Mouse (Mus musculus) layer of hippocampus, postnatal 36 days (tissue): ENCODE results near the gene Prdm15. TPM values are rescaled to one million over a fixed set of nuclear protein-coding genes. Genes with fewer than 3 reads are reported as not detected.

Experiments used
- DNase-seq, 2 experiments: peaks; one replicate each; pipeline ENCODE4 v3.0.0; 2022
- total RNA-seq, 2 experiments: library from RNA; stranded (reverse); gene quantifications; 2 replicates each; pipeline ENCODE4 v1.2.3; 2021

The Prdm15 gene
- total RNA-seq, 2 experiments from 2014 or later, result 26.9 to 29.1 TPM

DNA sequence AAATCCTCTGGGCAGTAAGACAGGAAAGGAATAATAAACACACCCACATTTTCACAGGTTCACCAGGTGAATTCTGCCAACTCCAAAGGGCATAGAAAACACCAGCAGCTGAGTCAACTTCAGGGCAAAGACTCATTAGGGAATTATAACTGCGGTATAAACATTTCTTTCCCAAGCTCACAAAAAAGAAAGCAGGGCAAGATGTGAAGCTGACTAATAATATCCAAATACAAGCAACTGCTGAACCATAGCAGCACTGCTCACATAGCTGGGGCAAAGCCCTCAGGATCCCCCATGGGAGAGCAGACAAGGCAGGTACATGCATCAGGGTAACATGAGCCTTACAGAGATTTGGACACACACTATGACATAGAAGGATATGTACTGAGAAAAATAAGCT is 34.2 kb downstream of the Prdm15 start:
- DNase-seq, result no peak

DNA sequence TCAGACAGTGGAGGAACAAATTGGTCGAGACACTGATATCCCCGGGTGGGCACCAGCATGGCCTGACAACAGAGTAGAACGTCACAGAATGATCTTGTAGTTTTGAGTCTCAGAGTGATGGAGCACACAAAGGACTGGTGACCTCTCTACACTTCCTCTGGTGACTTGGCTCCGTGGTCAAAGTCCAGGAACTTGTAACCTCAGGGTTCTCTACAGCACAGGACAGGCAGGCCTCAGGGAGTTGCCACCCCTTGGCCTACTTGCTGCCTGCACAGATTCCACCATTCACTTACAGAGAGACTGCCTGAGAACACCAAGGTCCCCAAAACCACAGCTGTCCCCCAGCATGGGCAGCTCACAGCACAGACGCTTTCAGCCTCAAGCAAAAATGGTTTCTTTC is 36.4 kb downstream of the Prdm15 start:
- no peak for DNase-seq

DNA sequence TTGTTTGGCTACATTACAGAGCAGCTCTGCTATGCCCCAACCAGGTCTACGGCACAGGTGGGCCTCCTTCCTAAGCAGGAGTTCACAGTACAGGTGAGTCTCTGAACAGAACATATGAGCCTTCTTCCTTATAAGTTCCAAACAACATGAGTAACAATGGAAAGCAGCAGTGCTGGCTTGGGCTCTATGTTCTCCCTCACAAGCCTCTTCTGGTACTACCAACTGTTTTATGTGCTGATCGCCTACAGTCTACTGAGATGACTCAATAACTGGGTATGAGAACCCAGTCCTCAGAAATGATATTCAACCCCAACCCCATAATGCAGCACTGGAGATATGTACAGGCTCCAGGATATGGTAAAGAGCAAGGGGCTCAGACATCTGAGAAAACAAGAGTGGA is 37.6 kb downstream of the Prdm15 start:
- DNase-seq, result no peak

DNA sequence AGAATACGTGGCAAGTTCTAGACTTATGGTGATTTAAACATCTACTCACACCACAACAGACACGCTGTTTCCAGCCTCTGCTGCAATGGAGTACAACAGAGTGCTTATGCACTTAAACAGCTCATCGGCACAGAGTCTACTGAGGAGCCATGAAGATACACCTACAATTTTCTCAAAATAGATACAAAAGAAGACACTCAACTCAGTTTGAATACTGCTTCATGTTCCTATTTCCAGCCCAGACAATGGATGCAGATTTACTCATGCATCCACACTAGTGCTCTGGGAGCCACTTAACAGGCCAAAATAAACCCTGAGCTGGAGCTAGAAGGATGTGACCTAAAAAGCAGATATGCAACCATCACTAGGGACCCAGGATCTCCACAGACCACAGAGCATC is 42.8 kb downstream of the Prdm15 start:
- DNase-seq, result no peak

DNA sequence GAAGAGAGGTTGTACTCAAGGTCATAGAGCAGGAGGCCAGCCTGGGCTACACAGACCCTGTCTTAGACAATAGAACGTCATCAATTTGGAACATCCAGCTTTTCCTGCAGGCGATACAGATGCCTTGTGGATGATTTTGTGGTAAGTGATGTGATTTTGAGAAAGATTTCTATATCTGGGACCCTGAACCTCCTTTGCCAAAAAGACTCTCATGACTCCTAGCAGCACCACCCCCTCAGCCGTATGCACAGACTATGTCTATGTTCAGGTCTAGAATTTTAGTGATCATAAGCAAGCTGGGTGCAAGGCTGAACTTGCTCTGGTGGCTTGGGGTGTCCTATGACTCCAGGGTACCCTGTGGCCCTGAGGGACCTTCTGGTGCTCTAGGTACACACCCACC is 46.0 kb downstream of the Prdm15 start:
- no peak for DNase-seq

DNA sequence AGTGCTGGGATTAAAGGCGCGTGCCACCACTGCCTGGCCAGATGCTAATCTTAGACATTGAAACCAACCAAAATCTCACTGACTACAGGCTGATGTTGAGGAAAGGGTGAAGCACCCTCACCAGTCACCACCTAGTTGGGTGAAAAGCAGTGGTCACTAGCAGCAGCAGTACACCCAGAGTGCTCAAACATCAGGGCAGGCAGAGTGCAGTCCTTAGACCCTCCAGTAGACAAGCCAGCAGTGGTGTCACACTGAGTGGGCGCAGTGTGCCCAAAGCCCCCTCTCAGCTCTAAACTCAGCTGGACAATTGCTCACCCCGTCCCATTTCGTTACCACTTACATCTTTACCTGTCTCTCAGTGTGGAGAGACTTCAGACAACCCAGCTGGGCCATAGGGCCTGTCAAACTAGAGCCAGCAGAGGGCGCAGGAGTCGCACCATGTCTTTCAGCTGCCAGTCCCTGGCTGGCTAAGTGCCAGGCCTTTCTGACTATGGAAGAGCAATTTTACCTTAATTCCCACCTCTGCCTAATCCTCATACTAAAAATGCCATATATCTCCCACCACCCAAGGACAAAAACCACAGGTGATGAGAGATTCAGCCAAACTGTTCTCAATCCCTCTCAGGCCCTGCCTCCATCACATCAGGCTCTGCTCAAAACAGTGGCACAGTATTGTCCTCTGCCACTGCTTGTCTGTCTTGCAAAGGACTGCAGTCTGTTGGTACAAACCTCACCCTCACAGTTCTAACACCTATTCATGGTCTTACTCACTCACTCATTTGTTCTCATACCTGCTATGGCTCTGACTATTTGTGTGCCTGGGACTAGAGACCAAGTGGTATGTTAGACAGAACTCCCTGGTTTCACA is 46.7 kb downstream of the Prdm15 start:
- peak; percentile 73 for DNase-seq

DNA sequence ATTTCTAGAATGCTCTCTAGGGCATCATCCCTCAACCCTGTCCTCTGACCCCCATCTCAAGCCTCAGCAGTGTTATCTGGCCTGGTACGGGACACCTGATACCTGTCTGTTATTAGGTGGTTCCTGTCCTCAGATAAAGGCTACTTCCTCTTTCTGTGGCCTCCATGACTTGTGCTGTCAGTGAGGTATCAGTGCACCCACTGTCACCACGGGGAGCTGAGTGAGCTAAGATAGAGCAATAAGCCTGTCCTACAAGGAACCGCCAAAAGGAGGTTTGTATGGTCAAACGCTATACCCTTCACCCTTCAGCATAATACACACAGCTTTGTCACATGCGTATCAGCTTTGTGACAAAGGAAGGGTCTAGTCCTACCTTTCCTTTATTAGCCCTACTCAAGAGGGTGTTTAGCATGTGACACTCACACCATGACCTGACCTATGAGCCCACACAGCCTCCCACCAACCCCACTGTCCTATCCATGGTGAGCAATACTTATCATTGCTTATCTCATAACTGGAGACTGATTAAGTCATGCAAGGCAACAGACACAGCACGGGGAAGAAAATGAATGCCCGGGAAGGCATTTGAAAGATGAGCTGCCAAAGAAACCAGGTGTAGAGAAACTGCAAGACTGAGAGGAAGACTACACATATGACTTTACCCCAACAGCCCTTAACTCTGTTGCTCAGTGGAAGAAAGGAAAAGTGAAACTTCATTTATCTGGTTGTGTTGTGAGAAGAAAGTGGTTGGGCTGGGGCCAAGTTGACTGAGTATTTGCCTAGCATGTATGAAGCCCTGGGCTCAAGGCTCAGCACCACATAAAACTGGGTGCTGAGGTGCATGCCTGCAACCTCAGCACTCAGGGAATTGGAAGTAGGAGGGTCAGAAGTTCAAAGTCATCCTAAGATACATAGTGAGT is 53.4 kb downstream of the Prdm15 start:
- no peak for DNase-seq

DNA sequence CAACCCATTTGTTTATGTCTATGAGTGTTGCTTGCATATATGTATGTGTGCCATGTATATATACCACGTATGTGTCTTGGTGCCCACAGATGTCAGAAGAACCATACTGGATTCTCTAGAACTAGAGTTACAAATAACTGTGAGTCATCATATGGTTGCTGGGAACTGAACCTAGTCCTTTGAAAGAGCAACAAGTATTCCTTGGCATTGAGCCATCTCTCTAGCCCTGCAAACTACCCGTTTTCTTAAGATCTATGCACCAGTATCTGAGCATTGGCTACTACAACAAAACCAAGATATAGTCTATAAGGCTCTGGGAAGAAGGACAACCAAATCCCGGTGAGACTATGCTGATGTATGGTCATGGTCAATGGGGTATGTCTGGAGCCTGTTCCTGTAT is 54.4 kb downstream of the Prdm15 start:
- no peak for DNase-seq

DNA sequence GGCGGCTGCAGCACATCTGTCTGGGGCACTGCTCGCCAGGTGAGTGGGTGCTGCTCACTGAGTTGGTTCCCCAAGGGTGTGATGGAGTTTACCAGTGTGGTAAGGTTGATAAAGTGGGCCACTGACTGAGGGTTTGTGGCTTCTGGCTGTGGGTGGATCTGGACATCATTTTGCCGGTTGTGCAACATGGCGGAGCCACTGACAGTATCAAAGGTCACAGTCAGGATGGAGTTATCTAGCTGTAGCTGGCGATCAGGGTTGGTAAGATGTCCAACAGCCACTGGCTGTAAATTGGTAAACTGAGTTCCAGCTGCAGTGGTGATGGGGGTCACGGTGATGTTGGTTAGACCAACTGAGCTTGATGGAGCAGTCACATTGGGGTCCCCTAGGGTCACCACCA is 57.4 kb downstream of the Prdm15 start:
- DNase-seq, result no peak

DNA sequence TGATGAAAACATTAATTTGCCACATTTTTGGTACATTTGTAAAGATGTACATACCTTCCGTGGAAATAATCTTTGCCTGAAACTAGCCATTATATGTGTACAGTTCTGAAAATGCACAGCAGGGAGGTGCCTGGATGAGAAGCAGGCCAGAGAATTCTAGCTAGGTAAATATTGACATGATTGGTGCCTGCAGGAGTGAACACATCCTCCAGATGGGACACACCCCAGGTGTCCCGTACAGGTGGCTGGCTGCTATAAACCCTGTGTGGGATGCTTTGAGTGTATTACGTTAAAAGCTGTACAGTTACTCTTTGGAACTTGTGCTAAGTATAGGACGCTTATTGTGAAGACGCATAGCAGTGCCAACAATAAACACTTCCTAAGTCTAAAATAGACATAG is 68.6 kb downstream of the Prdm15 start:
- no peak for DNase-seq

DNA sequence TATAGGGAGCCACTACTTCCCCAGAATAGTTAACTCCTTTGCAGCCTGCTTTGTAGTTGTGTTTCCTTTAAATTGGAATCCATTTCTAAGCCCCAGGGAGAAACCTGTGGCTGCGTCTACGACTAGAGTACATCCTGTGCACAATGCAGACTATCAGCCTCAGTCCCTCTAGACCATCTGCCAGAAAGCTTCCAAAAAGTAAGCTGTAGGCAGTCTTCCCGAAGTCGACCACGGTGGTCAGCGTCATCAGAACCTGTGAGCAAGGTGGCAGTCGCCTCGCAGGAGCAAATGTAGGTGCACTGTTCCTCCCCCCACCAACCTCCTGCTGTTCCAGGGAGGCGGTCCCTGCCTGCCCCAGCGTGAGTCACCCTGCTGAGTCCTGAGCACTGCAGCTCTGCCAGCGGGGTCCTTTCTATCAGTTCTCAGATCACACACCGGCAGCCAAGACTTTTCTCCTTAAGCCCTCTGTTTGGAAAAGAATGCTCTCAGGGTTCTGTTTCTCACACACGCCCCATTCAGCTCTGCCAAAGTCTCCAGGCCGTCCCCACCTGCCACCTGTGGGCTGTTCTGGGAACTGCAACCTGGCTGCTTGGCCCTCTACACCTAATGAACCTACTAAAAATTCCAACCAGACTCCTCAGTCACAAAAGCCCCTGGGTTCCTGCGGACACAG is 73.2 kb downstream of the Prdm15 start:
- DNase-seq, result peak; percentile 78 to 81

DNA sequence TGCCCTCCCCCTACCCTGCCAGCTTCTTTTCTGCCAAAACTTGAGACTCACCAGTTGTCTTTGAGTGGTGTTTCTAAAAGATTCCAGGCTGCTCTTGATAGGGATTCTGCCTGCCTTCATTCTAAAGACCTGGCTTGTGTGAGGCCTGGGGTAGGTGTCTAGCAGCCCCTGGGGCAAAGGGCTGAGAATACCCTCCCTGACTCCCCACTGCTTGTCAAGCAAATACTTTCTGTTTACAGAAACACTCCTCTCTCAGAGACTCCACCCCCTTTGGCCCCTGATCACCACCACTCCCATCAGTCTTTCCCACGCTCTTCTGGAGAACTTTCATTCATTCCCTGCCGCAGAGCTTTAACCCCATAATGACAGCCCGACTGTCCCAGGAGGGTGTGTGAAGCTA is 85.1 kb downstream of the Prdm15 start:
- no peak for DNase-seq

DNA sequence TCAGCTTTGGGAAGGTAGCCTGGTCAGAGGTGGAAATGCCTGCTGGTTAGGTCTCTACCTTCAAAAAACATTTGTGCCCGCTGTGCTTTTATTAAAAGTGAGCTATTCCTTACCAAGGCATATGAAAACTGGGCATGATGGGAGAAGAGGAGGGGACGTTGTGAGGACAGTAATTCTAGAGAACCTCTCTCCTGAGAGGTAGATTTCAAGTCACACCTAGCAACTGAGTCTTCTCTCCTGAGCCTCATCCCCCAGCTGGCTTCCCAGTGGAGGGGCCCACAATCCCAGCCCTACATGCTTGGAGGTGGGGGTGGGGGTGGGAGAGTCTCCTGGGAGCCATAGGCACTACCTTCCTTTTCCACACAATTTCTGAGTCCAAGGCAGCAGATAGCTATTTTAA is 87.0 kb downstream of the Prdm15 start:
- DNase-seq, result no peak

DNA sequence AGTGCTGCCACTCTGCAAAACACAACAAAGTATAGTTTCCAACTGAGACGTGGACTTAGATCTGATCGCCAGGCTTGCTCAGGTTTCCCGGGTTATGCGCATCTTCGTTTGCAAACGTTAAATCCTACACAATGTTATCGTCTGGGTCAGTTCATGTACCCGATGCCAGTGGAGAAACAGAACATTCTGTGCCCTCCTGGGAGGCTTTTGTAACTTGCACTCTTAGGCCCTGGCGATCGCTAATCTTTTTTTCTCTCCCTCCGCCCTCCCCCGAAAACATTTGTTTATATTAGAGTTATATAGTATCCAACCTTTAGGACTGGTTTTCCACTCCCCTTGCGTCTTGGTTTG is 87.7 kb downstream of the Prdm15 start:
- DNase-seq, result no peak

DNA sequence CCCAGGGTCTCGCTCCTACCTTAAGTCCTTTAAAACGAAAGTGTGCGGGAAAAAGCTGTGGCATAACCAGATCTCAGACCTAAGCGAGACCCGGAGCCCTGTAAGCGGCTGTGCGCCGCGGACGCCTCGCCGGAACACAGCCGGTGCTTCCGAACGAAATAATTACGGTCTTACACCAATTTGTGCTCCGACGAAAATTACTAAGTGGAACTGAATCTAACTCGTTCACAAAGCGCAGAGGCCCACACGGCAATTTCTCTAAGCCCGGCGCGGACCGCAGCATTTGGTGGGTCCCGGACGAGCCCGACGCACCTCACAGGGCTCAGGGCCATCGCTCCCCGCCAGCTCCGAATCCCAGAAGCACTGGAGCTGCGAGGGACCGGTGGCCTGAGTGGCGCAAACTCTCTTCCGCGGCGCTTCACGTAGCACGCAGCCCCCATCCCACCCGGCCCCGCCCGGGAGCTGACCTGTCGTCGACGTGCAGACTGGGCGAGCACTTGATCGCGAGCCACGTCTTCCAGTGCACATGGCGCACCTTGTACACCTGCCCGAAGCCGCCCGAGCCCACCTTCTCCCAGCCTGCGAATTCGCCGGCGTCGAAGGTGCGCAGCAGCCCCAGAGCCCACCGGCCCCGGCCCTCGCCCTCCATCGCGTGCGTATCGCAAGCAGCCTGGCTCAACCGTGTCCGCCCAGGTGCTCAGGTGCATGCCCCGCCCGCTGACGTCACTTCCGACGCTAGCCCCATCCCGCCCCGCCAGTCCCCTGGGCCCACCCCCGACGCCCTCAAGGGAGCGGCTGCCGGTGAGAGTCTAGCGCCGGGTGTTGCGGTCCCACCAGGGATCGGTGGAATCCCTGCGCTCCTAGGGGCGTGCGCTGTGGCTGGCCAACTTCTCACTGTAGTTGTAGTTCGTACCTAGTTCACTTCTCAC is 88.3 kb downstream of the Prdm15 start, which contains the start of gene Ripk4:
Gene Ripk4 (minus strand): TSS at position 727 of the 929 bp plus-strand sequence.
- no peak for DNase-seq

DNA sequence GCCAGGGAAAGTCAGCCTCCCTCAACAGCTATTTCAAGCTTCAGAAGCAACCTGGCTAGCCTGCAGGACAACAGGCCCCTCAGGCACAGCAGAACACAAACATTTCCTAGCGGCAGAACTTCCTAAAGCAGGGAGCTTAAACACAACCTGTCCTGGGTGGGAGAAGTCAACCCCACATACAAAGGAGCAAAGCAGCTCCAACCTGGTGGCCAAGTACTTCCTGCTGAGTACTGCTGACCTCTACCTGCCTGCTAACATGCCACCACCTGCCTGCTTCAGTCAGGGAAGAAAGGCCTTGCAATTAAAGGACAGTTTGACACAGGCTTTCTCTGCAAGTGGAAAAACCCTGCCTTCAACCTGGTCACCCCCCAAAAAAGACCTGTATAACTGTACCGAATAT is 89.9 kb downstream of the Prdm15 start:
- no peak for DNase-seq

DNA sequence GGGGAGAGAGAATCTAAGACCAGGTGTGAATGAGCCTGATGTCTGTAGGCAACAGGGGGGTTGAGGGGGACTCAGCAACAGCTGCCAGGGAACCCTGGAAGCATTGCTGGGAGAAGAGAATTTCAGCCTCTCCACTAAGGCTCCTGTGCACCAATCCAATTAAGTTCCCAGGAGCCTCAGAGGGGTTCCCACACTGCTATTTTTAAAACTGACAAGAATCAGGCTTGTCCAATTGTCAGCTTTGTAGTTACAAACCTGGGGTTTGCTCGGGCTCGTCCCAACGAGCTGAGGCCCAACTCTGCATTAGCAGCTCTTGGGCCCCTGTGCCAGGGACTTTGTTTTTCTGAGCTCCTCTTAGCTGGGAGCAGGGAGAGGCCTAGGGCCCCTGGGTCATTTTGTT is 92.0 kb downstream of the Prdm15 start:
- no peak for DNase-seq

DNA sequence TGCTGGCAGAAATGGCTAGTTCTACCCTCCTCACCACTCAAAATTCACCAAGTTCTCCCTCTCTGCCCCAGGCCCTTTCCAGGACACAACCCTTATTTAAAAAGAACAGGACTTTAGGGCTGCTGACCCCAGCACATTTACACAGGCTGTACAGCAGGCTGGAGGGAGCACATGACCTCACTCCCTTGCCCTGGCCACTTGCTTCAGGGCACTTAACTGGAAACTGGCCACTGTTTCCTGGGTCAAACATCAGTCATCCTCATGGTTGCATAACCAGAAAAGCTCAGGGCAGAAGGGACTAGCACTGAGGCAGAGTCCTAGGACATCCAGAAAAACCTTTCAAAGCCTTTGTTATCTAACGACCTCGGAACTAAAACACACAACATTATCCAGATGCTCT is 93.4 kb downstream of the Prdm15 start:
- no peak for DNase-seq

DNA sequence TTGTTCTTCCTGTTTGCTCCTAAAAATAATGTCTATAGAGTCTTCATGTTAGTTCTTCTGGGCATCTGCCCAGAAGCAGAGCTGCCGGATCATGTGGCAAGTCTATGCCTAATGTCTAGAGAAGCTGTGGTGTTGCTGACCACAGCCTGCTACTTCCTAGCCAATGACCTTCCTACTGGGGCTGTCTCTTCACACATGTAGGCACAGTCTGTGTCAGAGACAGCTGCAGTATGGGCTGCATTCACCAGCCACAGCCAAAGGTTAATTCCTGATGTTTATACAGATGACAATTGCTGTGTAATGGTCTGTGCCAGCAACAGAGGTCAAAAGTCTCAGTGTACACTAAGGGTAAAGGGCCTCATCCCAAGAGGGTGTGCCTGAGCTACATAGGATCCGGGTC is 95.2 kb downstream of the Prdm15 start:
- no peak for DNase-seq

DNA sequence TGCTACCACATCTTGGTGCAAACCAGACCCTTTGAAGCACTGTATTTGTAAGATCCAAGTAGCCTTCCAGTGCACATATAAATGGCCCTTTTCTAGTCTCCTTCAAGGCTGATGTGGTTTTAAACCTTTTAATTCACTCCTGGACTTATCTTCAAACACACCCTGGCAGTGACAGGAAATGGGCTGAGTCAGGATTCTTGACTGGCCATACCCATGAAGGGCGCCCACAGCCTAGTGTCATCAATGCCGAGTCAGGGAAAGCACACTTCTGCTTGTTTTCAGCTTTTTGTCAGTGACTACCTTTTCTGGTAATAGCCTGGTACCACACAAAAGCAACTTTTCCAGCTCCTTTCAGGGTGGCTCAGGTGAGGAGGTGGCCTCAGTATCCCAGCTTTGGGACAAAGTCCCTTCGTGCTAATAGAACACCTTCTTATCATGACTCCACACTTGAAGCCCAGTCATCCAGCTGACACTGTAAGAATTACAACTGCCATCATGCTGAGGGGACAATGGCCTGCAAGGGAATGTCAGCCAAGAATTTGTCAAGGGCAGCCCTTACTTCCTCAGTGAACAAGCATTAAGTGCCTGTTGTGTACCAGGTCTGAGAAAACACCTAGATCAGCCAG is 99.2 kb downstream of the Prdm15 start:
- DNase-seq, result no peak

DNA sequence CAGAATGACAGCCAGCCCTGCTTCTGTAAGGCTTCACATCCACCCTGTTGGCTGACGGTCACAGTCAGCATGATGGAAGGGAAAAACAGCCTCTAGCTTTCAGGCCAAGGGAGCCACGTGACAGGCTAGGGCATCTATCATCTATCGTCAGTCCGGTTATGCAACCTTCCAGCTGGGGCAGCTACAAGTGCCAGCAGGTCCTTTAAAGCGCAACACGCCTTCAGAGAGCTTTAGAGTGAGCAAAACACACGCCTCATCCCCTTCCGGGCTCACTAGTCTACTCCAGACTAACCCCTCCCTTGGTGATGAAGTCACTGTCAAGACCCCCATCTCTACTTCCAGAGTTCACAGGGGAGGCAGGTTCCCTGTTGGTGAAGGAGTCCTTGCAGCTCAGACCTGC is 99.8 kb downstream of the Prdm15 start:
- peak in 1 of 2 experiments; percentile 38 for DNase-seq
